Mouse (Mus musculus) embryonic facial prominence, embryonic 13.5 days (tissue): ENCODE measurements around the gene Clcf1. TPM values are rescaled to one million over a fixed set of nuclear protein-coding genes. Genes with fewer than 3 reads are reported as not detected.

ENCODE experiments used
- ATAC-seq: fragments of 200-750 bp; cut with Nextera tagmentation; 2 replicates; pipeline ENCODE4 v1.8.0; 2017; ENCODE audit warnings: low read depth; ENCODE audit not compliant: insufficient number of reproducible peaks, insufficient read depth, low FRiP score, low TSS enrichment
- H3K27ac ChIP-seq: fragments of 300-500 bp; sonication (generic); 2 replicates; pipeline ENCODE4 v1.5.1; 2015; ENCODE audit warnings: moderate library complexity, mild to moderate bottlenecking, inconsistent platforms
- H3K27me3 ChIP-seq: fragments of 300-500 bp; sonication (generic); 2 replicates; pipeline ENCODE4 v1.6.1; 2015; ENCODE audit warnings: mild to moderate bottlenecking, inconsistent platforms
- H3K36me3 ChIP-seq: fragments of 300-500 bp; sonication (generic); 2 replicates; pipeline ENCODE4 v1.6.1; 2015; ENCODE audit warnings: mild to moderate bottlenecking, inconsistent platforms
- H3K4me1 ChIP-seq: fragments of 300-500 bp; sonication (generic); 2 replicates; pipeline ENCODE4 v1.6.1; 2015; ENCODE audit warnings: inconsistent platforms
- H3K4me2 ChIP-seq: fragments of 300-500 bp; sonication (generic); 2 replicates; pipeline ENCODE4 v1.6.1; 2015; ENCODE audit warnings: moderate library complexity, mild to moderate bottlenecking, inconsistent platforms
- H3K4me3 ChIP-seq: fragments of 300-500 bp; sonication (generic); 2 replicates; pipeline ENCODE4 v1.5.1; 2015; ENCODE audit warnings: mild to moderate bottlenecking, inconsistent platforms
- H3K9ac ChIP-seq: fragments of 300-500 bp; sonication (generic); 2 replicates; pipeline ENCODE4 v1.6.1; 2015; ENCODE audit warnings: mild to moderate bottlenecking, inconsistent platforms
- H3K9me3 ChIP-seq: fragments of 300-500 bp; sonication (generic); 2 replicates; pipeline ENCODE4 v1.6.1; 2016; ENCODE audit warnings: inconsistent platforms
- WGBS: fragments of 180-500 bp; shearing (Covaris S2); methylation state at CpG from one replicate; pipeline ENCODE4 v1.1.7; 2015; ENCODE audit warnings: mixed read lengths; 5-methylcytosine and 5-hydroxymethylcytosine counted together
- microRNA-seq: library from miRNA; unstranded; fragments of <30 nt; microRNA quantifications from one replicate; pipeline ENCODE4, GENCODE M21; 2016
- polyA plus RNA-seq: library from polyadenylated mRNA; unstranded; fragments of >200 nt; fragmentation: Nextera tagmentation; extraction: Ambion mirVana; gene quantifications from 2 replicates; pipeline ENCODE4 v1.2.1, GENCODE M21; 2015

Clcf1 gene
- polyA plus RNA-seq, 1 experiment from 2014 or later, result 11.5 TPM

DNA sequence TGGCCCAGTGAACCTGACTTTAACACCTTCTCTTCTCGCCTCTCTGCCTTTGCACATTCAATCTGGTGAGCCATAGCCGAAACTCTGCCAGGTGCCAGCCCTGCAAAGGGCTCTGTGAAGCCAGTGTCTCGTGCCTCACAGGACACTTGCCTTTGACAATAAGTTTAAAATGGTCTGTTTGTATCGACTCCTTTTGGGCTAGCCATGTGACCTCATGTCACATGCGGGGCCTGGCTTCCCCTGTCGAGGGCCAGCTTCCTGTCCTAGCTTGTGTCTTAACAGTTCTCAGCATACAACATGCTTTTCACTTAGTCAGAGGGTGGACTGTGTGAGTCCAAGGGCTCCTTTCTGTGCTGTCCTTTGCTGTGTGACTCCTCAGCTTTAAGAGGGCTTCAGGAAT lies 48.7 kb downstream of the Clcf1 start:
- H3K4me1 ChIP-seq, result peaks cover 7% of the 10 kb centered on the region
- 0 out of 2 replicates have a peak overlapping the region, but pooled peaks have one; percentile 2 for H3K9ac ChIP-seq
- 73% methylated on average over 6 of the region's 6 CpGs for WGBS
- H3K4me2 ChIP-seq, result no peak overlapping the region
- peaks cover 2% of the 10 kb centered on the region; the same call in 1 of the 2 replicates for H3K27me3 ChIP-seq
- H3K9me3 ChIP-seq, result no peaks in the 10 kb centered on the region
- ATAC-seq, result no peak
- H3K27ac ChIP-seq, result no peak overlapping the region
- peaks cover 12% of the 10 kb centered on the region; the same call in 1 of the 2 replicates for H3K36me3 ChIP-seq
- H3K4me3 ChIP-seq, result no peak overlapping the region

DNA sequence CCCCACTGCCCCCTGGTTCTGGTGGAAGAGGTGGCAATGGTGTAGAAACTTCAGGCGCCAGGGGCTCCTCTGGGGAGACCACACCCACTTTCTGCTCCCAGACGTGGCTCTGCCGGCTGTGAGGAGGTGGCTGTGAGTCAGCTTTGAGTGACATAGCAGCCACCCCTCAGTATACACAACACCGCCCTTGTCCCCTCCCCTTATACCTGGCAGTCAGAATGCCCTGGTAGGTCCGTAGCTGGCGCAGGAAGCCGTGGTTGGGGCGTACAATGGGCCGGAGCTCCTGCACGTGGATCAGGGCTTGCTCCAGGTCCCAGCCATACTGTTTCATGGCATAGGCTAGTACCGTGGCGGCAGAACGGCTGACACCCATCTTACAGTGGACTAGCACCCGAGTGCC lies 49.7 kb downstream of the Clcf1 start:
- H3K9me3 ChIP-seq, result no peaks in the 10 kb centered on the region
- H3K36me3 ChIP-seq, result peaks cover 12% of the 10 kb centered on the region; the same call in 1 of the 2 replicates
- H3K27me3 ChIP-seq, result peaks cover 11% of the 10 kb centered on the region; the same call in 1 of the 2 replicates
- ATAC-seq, result no peak
- H3K4me1 ChIP-seq, result peaks cover 9% of the 10 kb centered on the region
- no peak overlapping the region for H3K4me2 ChIP-seq
- no peak overlapping the region for H3K27ac ChIP-seq
- no peak overlapping the region for H3K4me3 ChIP-seq
- WGBS, result 69% methylated on average over 14 of the region's 14 CpGs
- H3K9ac ChIP-seq, result 0 out of 2 replicates have a peak overlapping the region, but pooled peaks have one; percentile 6

- H3K4me1 ChIP-seq, result peaks cover 15% of the 10 kb centered on the region
- no peak overlapping the region for H3K4me2 ChIP-seq
- H3K9me3 ChIP-seq, result no peaks in the 10 kb centered on the region
- H3K9ac ChIP-seq, result no peak overlapping the region
- peaks cover 12% of the 10 kb centered on the region; the same call in 1 of the 2 replicates for H3K36me3 ChIP-seq
- H3K4me3 ChIP-seq, result no peak overlapping the region
- no peak overlapping the region for H3K27ac ChIP-seq
- peaks cover 17% of the 10 kb centered on the region; the same call in 1 of the 2 replicates for H3K27me3 ChIP-seq
- no peak for ATAC-seq
- WGBS, result 92% methylated on average over 6 of the region's 6 CpGs
Observed at GRCm38 (mm10) chr19:4264171-4264780, 50.2 kb downstream of the Clcf1 start.

- H3K9me3 ChIP-seq, result no peaks in the 10 kb centered on the region
- H3K4me3 ChIP-seq, result no peak overlapping the region
- peaks cover 16% of the 10 kb centered on the region for H3K36me3 ChIP-seq
- H3K4me1 ChIP-seq, result peaks cover 14% of the 10 kb centered on the region
- no peak overlapping the region for H3K27ac ChIP-seq
- WGBS, result 67% methylated on average over 4 of the region's 4 CpGs
- H3K27me3 ChIP-seq, result peaks cover 30% of the 10 kb centered on the region
- no peak overlapping the region for H3K9ac ChIP-seq
- ATAC-seq, result no peak
- no peak overlapping the region for H3K4me2 ChIP-seq
Observed at GRCm38 (mm10) chr19:4265956-4266355, 51.9 kb downstream of the Clcf1 start.

- 4% methylated on average over 46 of the region's 46 CpGs for WGBS
- Histone ChIP-seq H3K36me3 (peaks cover 34% of the 10 kb centered on the region), H3K27me3 (peaks cover 30% of the 10 kb centered on the region), H3K27ac (0 out of 2 replicates have a peak within 1 kb of the TSS, but pooled peaks have one; percentile 19), H3K9me3 (no peaks in the 10 kb centered on the region), H3K9ac (peak within 1 kb of the TSS; percentile 76), H3K4me2 (peak within 1 kb of the TSS; percentile 74), H3K4me1 (peaks cover 14% of the 10 kb centered on the region), H3K4me3 (peak within 1 kb of the TSS; percentile 58)
- ATAC-seq, result peak; percentile 78
Observed at GRCm38 (mm10) chr19:4268566-4269361, 54.7 kb downstream of the Clcf1 start, which contains the start of gene Ssh3. TSS of gene Ssh3 (minus strand) at chr19:4269180.

- peaks cover 30% of the 10 kb centered on the region for H3K27me3 ChIP-seq
- 65% methylated on average over 6 of the region's 6 CpGs for WGBS
- H3K4me2 ChIP-seq, result no peak overlapping the region
- H3K27ac ChIP-seq, result no peak overlapping the region
- ATAC-seq, result no peak
- H3K4me1 ChIP-seq, result peaks cover 14% of the 10 kb centered on the region
- no peak overlapping the region for H3K4me3 ChIP-seq
- H3K9ac ChIP-seq, result no peak overlapping the region
- H3K9me3 ChIP-seq, result no peaks in the 10 kb centered on the region
- peaks cover 25% of the 10 kb centered on the region for H3K36me3 ChIP-seq
Observed at GRCm38 (mm10) chr19:4270187-4270586, 56.1 kb downstream of the Clcf1 start.

GRCm38 (mm10) chr19:4270972-4271371 lies 56.9 kb downstream of the Clcf1 start:
- Histone ChIP-seq H3K9me3 (peaks cover 3% of the 10 kb centered on the region; the same call in 1 of the 2 replicates), H3K9ac (no peak overlapping the region)
- 92% methylated on average over 11 of the region's 11 CpGs for WGBS

More at GRCm38 (mm10) chr19:4270972-4271371, 56.9 kb downstream of the Clcf1 start:
- H3K4me2 ChIP-seq, result no peak overlapping the region
- H3K27me3 ChIP-seq, result peaks cover 30% of the 10 kb centered on the region
- peaks cover 14% of the 10 kb centered on the region for H3K4me1 ChIP-seq
- no peak for ATAC-seq
- H3K27ac ChIP-seq, result no peak overlapping the region
- H3K4me3 ChIP-seq, result no peak overlapping the region
- peaks cover 21% of the 10 kb centered on the region for H3K36me3 ChIP-seq

Small RNA genes lying within 50 kb of the gene (microRNA-seq; reads per million reads assigned to microRNA genes)
- gene Gm26115, result not detected
- gene Mir6985, result not detected

Other genes starting within 250 kb of the Clcf1 start
- gene Aldh3b2, start 241.9 kb upstream of the Clcf1 start, polyA plus RNA-seq, result 7.9 and 8.2 TPM in 2 replicates
- gene Acy3, start 227.7 kb upstream of the Clcf1 start, polyA plus RNA-seq, result 3.1 and 3.7 TPM in 2 replicates
- gene Tbx10, start 221.5 kb upstream of the Clcf1 start, polyA plus RNA-seq, result not detected in 2 replicates
- 36.5 and 37.8 TPM in 2 replicates for gene Nudt8, start 213.7 kb upstream of the Clcf1 start, polyA plus RNA-seq
- 5.6 and 6.5 TPM in 2 replicates for gene Gm49405, start 213.6 kb upstream of the Clcf1 start, polyA plus RNA-seq
- 7.3 and 8.1 TPM in 2 replicates for gene Doc2g, start 210.9 kb upstream of the Clcf1 start, polyA plus RNA-seq
- 178 and 206 TPM in 2 replicates for gene Ndufv1, start 201.4 kb upstream of the Clcf1 start, polyA plus RNA-seq
- gene Gstp1, start 176.3 kb upstream of the Clcf1 start, polyA plus RNA-seq, result 535 and 609 TPM in 2 replicates
- 1.2 and 3.4 TPM in 2 replicates for gene Gstp2, start 168.2 kb upstream of the Clcf1 start, polyA plus RNA-seq
- 0.32 and 0.41 TPM in 2 replicates for gene Gstp3, start 154.7 kb upstream of the Clcf1 start, polyA plus RNA-seq
- gene Cabp2, start 132.7 kb upstream of the Clcf1 start, polyA plus RNA-seq, result not detected in 2 replicates
- gene Cdk2ap2, start 117.1 kb upstream of the Clcf1 start, polyA plus RNA-seq, result 55.6 and 62.3 TPM in 2 replicates
- gene Pitpnm1, start 114.2 kb upstream of the Clcf1 start, polyA plus RNA-seq, result 6.4 and 8.3 TPM in 2 replicates
- 97.6 and 107 TPM in 2 replicates for gene Aip, start 88.4 kb upstream of the Clcf1 start, polyA plus RNA-seq
- not detected in 2 replicates for gene Gpr152, start 74.5 kb upstream of the Clcf1 start, polyA plus RNA-seq
- gene Cabp4, start 70.2 kb upstream of the Clcf1 start, polyA plus RNA-seq, result not detected in 2 replicates
- 129 and 150 TPM in 2 replicates for gene Coro1b, start 65.6 kb upstream of the Clcf1 start, polyA plus RNA-seq
- gene Ptprcap, start 60.6 kb upstream of the Clcf1 start, polyA plus RNA-seq, result 2.8 and 3.0 TPM in 2 replicates
- gene Rps6kb2, start 50.9 kb upstream of the Clcf1 start, polyA plus RNA-seq, result 65.5 and 69.6 TPM in 2 replicates
- gene Carns1, start 38.8 kb upstream of the Clcf1 start, polyA plus RNA-seq, result 1.7 and 3.0 TPM in 2 replicates
- 1.8 and 3.1 TPM in 2 replicates for gene Tbc1d10c, start 23.0 kb upstream of the Clcf1 start, polyA plus RNA-seq
- 788 and 789 TPM in 2 replicates for gene Ppp1ca, start 22.2 kb upstream of the Clcf1 start, polyA plus RNA-seq
- 34.1 and 37.3 TPM in 2 replicates for gene Rad9a, start 12.6 kb upstream of the Clcf1 start, polyA plus RNA-seq
- gene AC109138.7, start 119 bp downstream of the Clcf1 start, polyA plus RNA-seq, result not detected in 2 replicates
- 21.2 and 24.9 TPM in 2 replicates for gene Pold4, start 17.7 kb downstream of the Clcf1 start, polyA plus RNA-seq
- 17.4 and 20.3 TPM in 2 replicates for gene Ssh3, start 54.9 kb downstream of the Clcf1 start, polyA plus RNA-seq
- 12.6 and 13.5 TPM in 2 replicates for gene Ankrd13d, start 68.9 kb downstream of the Clcf1 start, polyA plus RNA-seq
- 17.0 and 19.6 TPM in 2 replicates for gene Grk2, start 92.0 kb downstream of the Clcf1 start, polyA plus RNA-seq
- gene Kdm2a, start 184.0 kb downstream of the Clcf1 start, polyA plus RNA-seq, result 53.6 and 59.4 TPM in 2 replicates
- 39.2 and 42.7 TPM in 2 replicates for gene Rhod, start 225.2 kb downstream of the Clcf1 start, polyA plus RNA-seq